Mouse (Mus musculus) liver, embryonic 14.5 days (tissue): ENCODE measurements at regions not wholly inside any gene's neighbourhood (a gene's known extent, or its start where the extent isn't known, plus 50 kb on each side); places are given as distances from the start of the nearest gene placed in this dataset.
"Not testable (repeated sequence)": the region's sequence is repeated elsewhere in the genome, so short reads cannot be mapped to it uniquely, and the experiment has no call there.

Experiments
- ATAC-seq: fragments of 200-750 bp; cut with Nextera tagmentation; 2 replicates; pipeline ENCODE4 v1.8.0; 2017; ENCODE audit warnings: moderate number of reproducible peaks, mild to moderate bottlenecking, moderate library complexity; ENCODE audit not compliant: insufficient read depth
- DNase-seq, 3 experiments: peaks; one replicate each; pipeline ENCODE4 v3.0.0-alpha.2; 2012 to 2013; ENCODE audit warnings: low read depth in 3 of 3, low spot score in 3 of 3
- H3K27ac ChIP-seq: fragments of 300-500 bp; sonication (generic); 2 replicates; pipeline ENCODE4 v1.5.1; 2014; ENCODE audit warnings: moderate library complexity, mild to moderate bottlenecking, control low read depth, inconsistent platforms
- H3K27me3 ChIP-seq: fragments of 300-500 bp; sonication (generic); 2 replicates; pipeline ENCODE4 v1.6.1; 2014; ENCODE audit warnings: mild to moderate bottlenecking, low read length, moderate library complexity; ENCODE audit not compliant: control insufficient read depth, insufficient read depth
- H3K36me3 ChIP-seq: fragments of 300-500 bp; sonication (generic); replicated peaks from 2 replicates; pipeline ENCODE4 v1.6.1; 2014; ENCODE audit warnings: low read depth; ENCODE audit not compliant: control insufficient read depth, insufficient read depth
- H3K4me1 ChIP-seq, 2 experiments: fragments of 200-500 bp in 1 of 2; fragments of 300-500 bp in 1 of 2; sonication (generic) in 1 of 2; replicated peaks; 2 replicates each; pipeline ENCODE4 v1.6.1; 2012 to 2014; ENCODE audit warnings: antibody characterized with exemption in 1 of 2, inconsistent platforms in 1 of 2, low read length in 1 of 2; ENCODE audit not compliant: control insufficient read depth in 2 of 2, insufficient read depth in 2 of 2
- H3K4me2 ChIP-seq: fragments of 300-500 bp; sonication (generic); 2 replicates; pipeline ENCODE4 v1.6.1; 2014; ENCODE audit warnings: low read depth, mild to moderate bottlenecking, control low read depth, moderate library complexity
- H3K4me3 ChIP-seq, 2 experiments: fragments of 200-500 bp in 1 of 2; fragments of 300-500 bp in 1 of 2; sonication (generic) in 1 of 2; 2 replicates each; pipeline ENCODE4 v1.5.1; 2012 to 2014; ENCODE audit warnings: low read depth in 2 of 2, low read length in 2 of 2, mild to moderate bottlenecking in 2 of 2, control low read depth in 1 of 2, inconsistent platforms in 1 of 2, moderate library complexity in 1 of 2; ENCODE audit not compliant: insufficient read depth in 1 of 2
- H3K9ac ChIP-seq: fragments of 300-500 bp; sonication (generic); replicated peaks from 2 replicates; pipeline ENCODE4 v1.6.1; 2014; ENCODE audit warnings: mild to moderate bottlenecking, control low read depth, moderate library complexity
- H3K9me3 ChIP-seq: fragments of 300-500 bp; sonication (generic); 2 replicates; pipeline ENCODE4 v1.6.1; 2016; ENCODE audit warnings: low read length, mixed read lengths; ENCODE audit not compliant: control insufficient read depth
- CTCF ChIP-seq: IDR thresholded peaks from 2 replicates; pipeline ENCODE4 v1.5.1; 2016; ENCODE audit warnings: antibody characterized with exemption, low read depth, control low read depth
- EP300 ChIP-seq: IDR thresholded peaks from 2 replicates; pipeline ENCODE4 v1.6.1; 2016; ENCODE audit warnings: antibody characterized with exemption, low read depth
- WGBS: fragments of 180-500 bp; shearing (Covaris S2); extraction: QIAGEN DNeasy Blood & Tissue Kit; methylation state at CpG from one replicate; pipeline ENCODE4 v1.1.7; 2014; ENCODE audit not compliant: insufficient replicate concordance; 5-methylcytosine and 5-hydroxymethylcytosine counted together

GRCm38 (mm10) chrX:103250961-103251360 lies 64.5 kb upstream of the Nap1l2 start:
- H3K9me3 ChIP-seq: no peaks in the 10 kb centered on the region
- TF ChIP-seq EP300 (no peak), CTCF (no peak)
- no peak overlapping the region for H3K9ac ChIP-seq
- no peaks in the 10 kb centered on the region; the same call in 1 of the 2 replicates for H3K27me3 ChIP-seq
- H3K27ac ChIP-seq: no peak overlapping the region
- H3K36me3 ChIP-seq: no peaks in the 10 kb centered on the region
- DNase-seq: no peak
- 64% methylated on average over 1 of the region's 2 CpGs for WGBS
- H3K4me1 ChIP-seq: no peaks in the 10 kb centered on the region
- no peak overlapping the region for H3K4me3 ChIP-seq
- no peak overlapping the region for H3K4me2 ChIP-seq
- ATAC-seq: no peak

- not testable (repeated sequence) for H3K4me3 ChIP-seq, H3K4me1 ChIP-seq, H3K9ac ChIP-seq, H3K27ac ChIP-seq, H3K9me3 ChIP-seq, H3K36me3 ChIP-seq, DNase-seq, ATAC-seq, H3K4me2 ChIP-seq, H3K27me3 ChIP-seq
Observed at GRCm38 (mm10) chrX:103251478-103251877, 65.0 kb upstream of the Nap1l2 start.

- ATAC-seq, H3K9ac ChIP-seq, H3K9me3 ChIP-seq, H3K4me3 ChIP-seq, H3K36me3 ChIP-seq, DNase-seq, H3K27me3 ChIP-seq, H3K4me2 ChIP-seq, H3K27ac ChIP-seq, H3K4me1 ChIP-seq: not testable (repeated sequence)
- WGBS: 53% methylated on average over 1 of the region's 1 CpGs
Observed at GRCm38 (mm10) chrX:103252056-103252850, 65.8 kb upstream of the Nap1l2 start.

DNA sequence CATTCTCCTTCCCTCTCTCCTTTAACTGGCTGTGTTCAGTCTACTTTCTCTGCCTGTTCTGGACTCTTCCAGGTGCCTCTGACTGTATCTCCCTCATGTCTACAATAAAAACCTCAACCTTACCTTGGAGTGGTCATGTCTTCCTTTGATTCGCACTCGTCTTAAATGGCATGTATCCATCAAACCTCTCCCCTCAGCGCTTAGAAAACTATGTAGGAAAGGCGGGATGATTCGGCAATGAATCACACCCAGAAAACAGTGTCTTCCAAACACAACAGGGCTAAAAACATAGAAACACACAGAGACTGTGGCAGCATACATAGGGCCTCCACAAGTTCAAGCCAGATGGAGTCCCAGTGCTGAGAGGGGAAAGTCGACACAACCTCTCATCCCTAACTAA lies 66.4 kb upstream of the Nap1l2 start:
- DNase-seq (no peak), ATAC-seq (no peak)
- TF ChIP-seq CTCF: no peak
- no peak for TF ChIP-seq EP300
- Histone ChIP-seq H3K36me3 (no peaks in the 10 kb centered on the region), H3K4me2 (no peak overlapping the region), H3K9me3 (no peaks in the 10 kb centered on the region), H3K4me3 (no peak overlapping the region), H3K27me3 (no peaks in the 10 kb centered on the region; the same call in 1 of the 2 replicates), H3K27ac (no peak overlapping the region), H3K4me1 (no peaks in the 10 kb centered on the region), H3K9ac (no peak overlapping the region)
- WGBS: 57% methylated on average over 6 of the region's 6 CpGs

GRCm38 (mm10) chrX:103254867-103255266 lies 66.3 kb upstream of the Cdx4 start:
- Histone ChIP-seq H3K36me3 (no peaks in the 10 kb centered on the region), H3K4me2 (no peak overlapping the region), H3K27me3 (no peaks in the 10 kb centered on the region; the same call in 1 of the 2 replicates), H3K9me3 (no peaks in the 10 kb centered on the region), H3K4me1 (no peaks in the 10 kb centered on the region), H3K27ac (no peak overlapping the region), H3K4me3 (no peak overlapping the region), H3K9ac (no peak overlapping the region)
- 47% methylated on average over 3 of the region's 3 CpGs for WGBS
- no peak for TF ChIP-seq EP300
- ATAC-seq (no peak), DNase-seq (no peak)
